Mouse (Mus musculus): ENCODE data around the gene 2510009E07Rik.

2510009E07Rik gene

GRCm38 (mm10) chr16:21636156-21636853 is 58.2 kb downstream of the 2510009E07Rik start:
- no peak for DNase-seq (ENCODE audit: low read depth, low spot score)

- DNase-seq (ENCODE audit: low read depth, low spot score), result no peak
Measured at GRCm38 (mm10) chr16:21634460-21634859, 60.0 kb downstream of the 2510009E07Rik start.

- no peak for DNase-seq (ENCODE audit: low read depth, low spot score)
Measured at GRCm38 (mm10) chr16:21631815-21632222, 62.6 kb downstream of the 2510009E07Rik start.

DNA sequence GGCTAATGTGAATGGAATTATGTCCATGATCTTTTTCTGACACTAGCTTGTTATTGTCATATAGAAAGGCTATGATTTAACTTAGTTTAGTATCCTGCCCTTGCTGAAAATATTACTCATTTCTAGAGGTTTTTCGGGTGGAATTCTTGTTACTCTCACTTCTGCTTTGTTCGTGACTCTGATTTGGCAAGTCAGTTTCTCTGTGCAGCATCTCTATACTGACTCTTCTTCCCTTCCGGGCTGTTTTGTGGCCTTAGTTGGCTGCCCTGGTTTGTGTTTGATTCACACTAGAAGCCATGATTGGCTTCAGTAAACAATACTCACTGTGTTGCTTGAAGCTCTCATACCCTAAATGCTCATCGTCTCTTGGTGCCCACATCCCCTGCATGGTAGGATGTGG is 63.9 kb downstream of the 2510009E07Rik start:
- DNase-seq (ENCODE audit: low read depth, low spot score), result no peak

DNA sequence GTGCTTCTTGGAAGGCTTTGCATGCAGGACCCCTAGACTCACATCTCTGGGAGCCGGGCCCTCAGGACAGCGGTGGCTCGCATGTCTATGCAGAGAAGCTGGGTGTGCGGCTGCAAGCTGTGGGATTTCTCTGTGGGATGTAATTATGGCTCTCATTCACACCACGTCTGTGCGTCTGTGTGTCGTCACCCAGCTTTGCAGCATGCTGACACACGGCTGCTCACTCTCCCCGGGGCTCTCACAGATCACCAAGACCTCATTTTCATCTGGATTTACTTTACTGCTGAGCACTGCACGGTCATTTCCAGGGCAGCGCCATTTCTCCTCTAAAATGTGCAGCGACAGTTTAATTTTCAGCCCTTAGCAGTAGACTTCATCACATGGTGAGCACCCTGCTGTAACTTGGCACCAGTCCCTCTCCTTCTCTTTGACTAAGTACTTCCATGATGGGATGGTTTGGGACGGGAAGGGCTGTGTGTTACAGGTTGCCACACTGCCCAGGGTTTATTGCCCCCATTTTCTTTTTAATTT is 66.3 kb downstream of the 2510009E07Rik start:
- no peak for DNase-seq (ENCODE audit: low read depth, low spot score)

DNA sequence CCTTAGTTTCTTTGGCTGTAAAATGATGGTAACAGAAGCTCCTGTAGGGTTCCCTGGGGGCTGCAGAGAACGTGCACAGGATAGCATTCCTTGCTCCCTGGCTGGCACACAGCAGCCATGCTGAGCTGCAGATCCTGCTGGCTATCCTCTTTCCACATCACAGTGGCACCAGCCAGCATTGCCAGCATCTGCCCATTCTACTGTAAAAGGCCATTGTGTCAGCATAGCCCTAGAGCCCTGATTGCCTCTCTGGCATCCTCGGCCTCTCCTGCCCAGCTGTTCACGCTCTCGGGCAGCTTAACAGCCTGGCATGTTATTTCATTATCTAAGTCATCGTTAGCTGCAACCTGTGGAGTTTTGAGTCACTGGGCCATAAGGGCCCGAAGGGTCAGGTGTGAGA is 67.2 kb downstream of the 2510009E07Rik start:
- DNase-seq (ENCODE audit: low read depth, low spot score), result no peak

DNA sequence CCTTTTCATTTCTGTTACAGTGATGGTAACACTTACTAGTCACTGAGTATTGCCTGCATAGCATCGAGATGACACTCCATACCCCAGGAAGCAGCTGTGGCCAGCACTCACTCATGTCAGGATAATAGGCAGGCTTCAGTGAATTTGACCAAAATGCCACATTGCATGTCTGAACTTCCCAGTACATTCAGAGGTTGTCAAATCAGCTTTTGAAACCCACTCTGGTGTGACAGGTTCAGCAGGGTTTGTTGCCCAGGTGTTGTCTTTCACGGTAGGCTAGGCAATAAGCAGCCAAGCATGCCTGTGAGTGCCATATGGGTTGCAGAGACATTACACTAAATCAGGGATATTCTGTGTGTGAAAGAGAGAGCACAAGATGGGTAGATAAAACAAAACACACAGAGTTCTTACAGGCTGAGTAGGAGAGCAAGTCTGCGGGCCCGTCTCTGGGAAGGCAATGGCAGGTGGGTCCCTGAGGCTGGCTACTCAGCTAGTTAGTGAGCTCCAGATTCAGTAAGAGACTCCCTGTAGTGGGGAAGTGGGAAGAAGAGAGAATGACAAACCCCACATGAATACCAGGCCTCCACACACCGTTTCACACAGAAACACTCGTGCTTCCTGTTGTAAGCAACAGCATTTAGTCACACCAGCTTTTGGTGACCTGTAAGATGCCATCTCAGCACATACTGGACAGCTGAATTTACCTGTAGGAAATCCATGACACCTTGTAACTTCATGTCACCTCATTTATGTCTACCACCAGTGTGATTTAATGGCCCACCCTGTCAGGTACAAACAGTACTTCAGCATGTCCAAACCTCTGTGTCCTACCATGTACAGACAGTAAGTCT is 68.5 kb downstream of the 2510009E07Rik start:
- no peak for DNase-seq (ENCODE audit: low read depth, low spot score)

- no peak for DNase-seq (ENCODE audit: low read depth, low spot score)
Measured at GRCm38 (mm10) chr16:21620630-21621029, 73.8 kb downstream of the 2510009E07Rik start.

GRCm38 (mm10) chr16:21615802-21616201 is 78.7 kb downstream of the 2510009E07Rik start:
- DNase-seq (ENCODE audit: low read depth, low spot score), result no peak

- no peak for DNase-seq (ENCODE audit: low read depth, low spot score)
Measured at GRCm38 (mm10) chr16:21610473-21610872, 84.0 kb downstream of the 2510009E07Rik start.

DNA sequence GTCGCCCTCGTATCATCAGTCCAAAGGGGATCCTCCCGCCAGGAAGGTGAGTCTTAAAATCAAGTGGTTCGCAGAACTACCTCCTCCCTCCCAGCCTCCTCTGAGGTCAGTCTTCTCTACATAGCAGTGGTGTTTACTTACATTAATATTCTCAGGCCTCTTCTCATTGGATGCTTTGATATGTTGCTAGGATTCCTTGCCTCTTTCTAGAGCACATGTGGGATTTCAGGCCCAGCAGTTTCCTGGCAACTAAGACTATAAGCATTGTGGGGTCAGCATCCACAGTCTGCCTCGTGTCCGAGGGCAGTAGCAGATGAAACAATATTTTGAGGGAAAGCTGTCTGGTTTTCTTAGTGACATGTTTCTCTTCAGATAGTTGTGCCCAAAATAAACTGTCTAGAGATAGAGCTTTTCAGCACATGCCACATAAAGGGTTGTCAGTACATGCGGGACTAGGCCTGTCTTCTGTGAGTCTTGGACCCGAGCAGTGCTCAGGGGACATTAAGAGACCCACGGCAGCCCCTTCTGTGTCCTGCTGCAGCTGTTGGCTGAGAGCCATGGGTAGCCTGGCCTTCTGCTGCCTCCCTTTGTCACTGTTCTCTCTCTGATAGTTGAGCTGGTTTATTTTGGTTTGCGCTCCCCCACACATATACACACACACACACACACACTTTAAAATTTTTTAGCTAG is 86.1 kb downstream of the 2510009E07Rik start:
- no peak for DNase-seq (ENCODE audit: low read depth, low spot score)

DNA sequence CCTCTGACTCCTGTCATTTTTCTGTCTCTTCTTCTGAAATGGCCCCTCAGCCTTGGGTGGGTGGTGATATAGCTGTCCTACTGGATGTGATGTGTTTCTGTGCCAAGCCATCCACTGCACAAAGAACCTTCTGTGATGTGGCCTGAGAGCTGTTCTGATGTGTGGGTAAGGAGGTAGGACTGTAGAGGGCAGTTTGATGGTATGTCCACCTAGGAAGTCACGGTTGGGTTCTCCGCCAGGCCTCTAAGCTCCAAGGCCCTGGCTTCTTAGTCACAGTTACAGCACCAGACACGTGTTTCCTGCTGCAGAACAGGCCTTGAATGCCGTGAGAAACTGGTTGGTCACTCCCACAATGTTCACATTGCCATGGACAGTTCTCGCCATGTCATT is 86.8 kb downstream of the 2510009E07Rik start:
- no peak for DNase-seq (ENCODE audit: low read depth, low spot score)

- no peak for DNase-seq (ENCODE audit: low read depth, low spot score)
Measured at GRCm38 (mm10) chr16:21607021-21607650, 87.3 kb downstream of the 2510009E07Rik start.

- no peak for DNase-seq (ENCODE audit: low read depth, low spot score)
Measured at GRCm38 (mm10) chr16:21606249-21607020, 88.0 kb downstream of the 2510009E07Rik start.

DNA sequence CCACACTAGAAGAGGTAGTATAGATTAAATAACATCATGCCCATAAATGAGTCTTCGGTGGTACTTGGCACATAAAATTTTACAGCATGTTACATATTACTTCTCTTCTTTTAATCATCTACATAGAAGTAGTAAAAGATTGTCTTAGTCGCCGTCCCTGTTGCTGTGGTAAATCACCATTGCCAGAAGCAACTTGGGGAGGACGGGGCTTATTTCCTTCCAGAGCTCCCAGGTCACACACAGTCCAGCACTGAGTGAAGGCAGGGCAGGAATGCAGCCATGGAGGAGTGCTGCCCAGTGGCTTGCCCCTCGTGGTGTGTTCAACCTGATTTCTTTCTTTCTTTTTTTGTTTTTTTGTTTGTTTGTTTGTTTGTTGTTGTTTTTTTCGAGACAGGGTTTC is 90.1 kb downstream of the 2510009E07Rik start:
- DNase-seq (ENCODE audit: low read depth, low spot score), result no peak
